In the genomic region with DNA sequence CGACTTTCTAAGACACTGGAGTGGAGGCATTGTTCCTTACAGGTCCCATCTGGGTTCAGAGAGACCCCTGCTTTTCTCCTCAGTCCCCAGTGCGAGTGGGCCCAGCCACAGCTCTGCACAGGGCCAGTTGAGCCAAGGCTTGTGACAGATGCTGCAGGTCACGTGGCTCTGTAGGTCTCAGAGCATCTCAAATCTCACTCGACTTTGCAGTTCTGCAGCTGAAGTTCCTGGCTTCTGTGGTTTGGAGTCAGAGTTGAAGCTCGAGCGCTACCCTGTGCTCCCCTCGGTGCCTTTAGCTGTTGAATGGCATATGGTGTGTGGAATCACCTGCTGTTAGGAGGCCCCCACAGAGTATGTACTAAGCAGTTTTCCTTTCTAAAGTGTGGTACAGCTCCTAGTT, we compare ENCODE assay signal across 15 mouse cellular contexts.
DNase-seq lines count a peak whose midpoint lies in the region; ATAC-seq and TF ChIP-seq lines count a peak whose summit lies in the region.
"Had no signal": no experiment of that assay in that cellular context is flagged by ENCODE, and none has a peak within 500 bp of the region (broad histone marks: within the 10 kb centered on the region; RNA-seq: fewer than 3 reads in every experiment).

No protein-coding gene starts in this region.

- H3K4me2 ChIP-seq in forebrain, embryonic 16.5 days (ENCODE audit: low read length), result no peak overlapping the region
- H3K4me2 ChIP-seq in forebrain, postnatal 0 days (ENCODE audit: low read depth), result no peak overlapping the region
- H3K4me2 ChIP-seq: liver, embryonic 12.5 days had no signal

- 0 out of 2 replicates have a peak, but pooled peaks have one; percentile 29 for ATAC-seq in forebrain, embryonic 16.5 days
- ATAC-seq in forebrain, postnatal 0 days, result no peak
- ATAC-seq: activated CD4-positive, CD25-positive, alpha-beta regulatory T cell, adult 4 months; liver, embryonic 12.5 days had no signal

- no peaks in the 10 kb centered on the region for H3K36me3 ChIP-seq in forebrain, embryonic 16.5 days (ENCODE audit: control insufficient read depth, insufficient read depth)
- H3K36me3 ChIP-seq in forebrain, postnatal 0 days (ENCODE audit: insufficient read depth), result no peaks in the 10 kb centered on the region
- H3K36me3 ChIP-seq: liver, embryonic 12.5 days had no signal

- WGBS in forebrain, embryonic 16.5 days, result 41% methylated on average over 7 of the region's 7 CpGs
- 41% methylated on average over 7 of the region's 7 CpGs for WGBS in forebrain, postnatal 0 days

- peaks cover 33% of the 10 kb centered on the region for H3K4me1 ChIP-seq in forebrain, embryonic 16.5 days (replicated peaks; ENCODE audit: control insufficient read depth, insufficient read depth, low read length)
- H3K4me1 ChIP-seq in forebrain, postnatal 0 days (ENCODE audit: insufficient read depth), result peaks cover 12% of the 10 kb centered on the region
- H3K4me1 ChIP-seq: liver, embryonic 12.5 days had no signal

- no peaks in the 10 kb centered on the region for H3K9me3 ChIP-seq in forebrain, embryonic 16.5 days (ENCODE audit: control insufficient read depth, low read length)
- no peaks in the 10 kb centered on the region for H3K9me3 ChIP-seq in forebrain, postnatal 0 days (ENCODE audit: low read length)
- H3K9me3 ChIP-seq: liver, embryonic 12.5 days had no signal

- no peaks in the 10 kb centered on the region for H3K27me3 ChIP-seq in forebrain, embryonic 16.5 days (replicated peaks; ENCODE audit: control insufficient read depth, insufficient read depth, low read length)
- no peaks in the 10 kb centered on the region for H3K27me3 ChIP-seq in forebrain, postnatal 0 days (ENCODE audit: insufficient read depth, low read length)
- H3K27me3 ChIP-seq: liver, embryonic 12.5 days had no signal

- no peak overlapping the region for H3K9ac ChIP-seq in forebrain, embryonic 16.5 days (replicated peaks; ENCODE audit: low read depth, low read length)
- H3K9ac ChIP-seq in forebrain, postnatal 0 days, result no peak overlapping the region
- H3K9ac ChIP-seq: liver, embryonic 12.5 days had no signal

- DNase-seq in forebrain, postnatal 0 days, result no peak
- DNase-seq in layer of hippocampus, adult 2 months (ENCODE audit: low spot score in 2 of 2), result peak in 1 of 2 experiments; percentile 47
- DNase-seq in layer of hippocampus, adult 11-12 months (ENCODE audit: low spot score), result no peak
- DNase-seq in cerebellum, adult 9-10 months, result peak; percentile 27
- DNase-seq in retina, embryonic 14.5 days (ENCODE audit: low spot score), result peak; percentile 55
- no peak for DNase-seq in urinary bladder, adult 2 months (ENCODE audit: low spot score)
- DNase-seq in heart, adult 8-10 months (ENCODE audit: low spot score), result no peak
- DNase-seq: heart, adult 18-20 months; heart, postnatal 14 days; kidney, adult 11 months; kidney, postnatal 25 days had no signal

- H3K4me3 ChIP-seq in forebrain, embryonic 16.5 days (replicated peaks; ENCODE audit: low read length), result no peak overlapping the region
- no peak overlapping the region for H3K4me3 ChIP-seq in forebrain, postnatal 0 days (ENCODE audit: low read depth, low read length)
- no peak overlapping the region for H3K4me3 ChIP-seq in layer of hippocampus, adult 2 months
- H3K4me3 ChIP-seq: erythroblast, embryonic 14.5 days; liver, embryonic 12.5 days had no signal

- H3K27ac ChIP-seq in forebrain, embryonic 16.5 days (ENCODE audit: low read length), result no peak overlapping the region
- no peak overlapping the region for H3K27ac ChIP-seq in forebrain, postnatal 0 days (ENCODE audit: low read depth, low read length)
- peak overlapping the region; percentile 87 for H3K27ac ChIP-seq in layer of hippocampus, adult 2 months
- H3K27ac ChIP-seq: liver, embryonic 12.5 days had no signal

- no peak for TF ChIP-seq CTCF in forebrain, postnatal 0 days (IDR thresholded peaks at IDR 0.05; ENCODE audit: low read depth)
- no peak for TF ChIP-seq CTCF in layer of hippocampus, adult 2 months (conservative IDR thresholded peaks at IDR 0.05)

Comparison
In these comparisons a context has a peak if more than half of its experiments do, and no peak if none do; other contexts are left out.
1. DNase-seq: peak in cerebellum, adult 9-10 months (single experiment) and retina, embryonic 14.5 days (single experiment); none in forebrain, postnatal 0 days (single experiment), layer of hippocampus, adult 11-12 months (single experiment), urinary bladder, adult 2 months (single experiment) and heart, adult 8-10 months (single experiment).